Mouse (Mus musculus): ENCODE results near the gene Mfsd2a.

GRCm38 (mm10) chr4:122933857-122934256 is 27.1 kb downstream of the Mfsd2a start:
- TF ChIP-seq CTCF (IDR thresholded peaks at IDR 0.05; ENCODE audit: low read depth) (no peak), EP300 (IDR thresholded peaks at IDR 0.05; ENCODE audit: low read depth) (no peak)
